Mouse (Mus musculus) forebrain, embryonic 14.5 days (tissue): ENCODE results near the gene Hagh. TPM values are rescaled to one million over a fixed set of nuclear protein-coding genes. Genes with fewer than 3 reads are reported as not detected.

Source experiments
- ATAC-seq: fragments of 200-750 bp; cut with Nextera tagmentation; 2 replicates; pipeline ENCODE4 v1.8.0; 2017; ENCODE audit warnings: mild to moderate bottlenecking, moderate library complexity
- DNase-seq: peaks from one replicate; pipeline ENCODE4 v3.0.0-alpha.2; 2015; ENCODE audit warnings: low spot score
- H3K27ac ChIP-seq: fragments of 300-500 bp; sonication (generic); 2 replicates; pipeline ENCODE4 v1.5.1; 2014; ENCODE audit warnings: low read depth, mild to moderate bottlenecking, control low read depth, low read length, moderate library complexity
- H3K27me3 ChIP-seq: fragments of 300-500 bp; sonication (generic); replicated peaks from 2 replicates; pipeline ENCODE4 v1.6.1; 2014; ENCODE audit warnings: low read length, control low read depth, mixed read lengths; ENCODE audit not compliant: control insufficient read depth, insufficient read depth
- H3K36me3 ChIP-seq: fragments of 300-500 bp; sonication (generic); 2 replicates; pipeline ENCODE4 v1.6.1; 2014; ENCODE audit warnings: low read length, control low read depth; ENCODE audit not compliant: control insufficient read depth, insufficient read depth
- H3K4me1 ChIP-seq: fragments of 300-500 bp; sonication (generic); 2 replicates; pipeline ENCODE4 v1.6.1; 2014; ENCODE audit warnings: antibody characterized with exemption, low read length, control low read depth; ENCODE audit not compliant: control insufficient read depth, insufficient read depth
- H3K4me2 ChIP-seq: fragments of 300-500 bp; sonication (generic); 2 replicates; pipeline ENCODE4 v1.6.1; 2014; ENCODE audit warnings: mild to moderate bottlenecking, control low read depth, low read length
- H3K4me3 ChIP-seq: fragments of 300-500 bp; sonication (generic); 2 replicates; pipeline ENCODE4 v1.5.1; 2014; ENCODE audit warnings: low read depth, low read length, control low read depth
- H3K9ac ChIP-seq: fragments of 300-500 bp; sonication (generic); 2 replicates; pipeline ENCODE4 v1.6.1; 2014; ENCODE audit warnings: mild to moderate bottlenecking, low read length, control low read depth, moderate library complexity
- H3K9me3 ChIP-seq: fragments of 300-500 bp; sonication (generic); replicated peaks from 2 replicates; pipeline ENCODE4 v1.6.1; 2016; ENCODE audit warnings: low read length, control low read depth, mixed read lengths; ENCODE audit not compliant: control insufficient read depth
- WGBS: fragments of 180-500 bp; shearing (Covaris S2); extraction: QIAGEN DNeasy Blood & Tissue Kit; methylation state at CpG from one replicate; pipeline ENCODE4 v1.1.7; 2014; 5-methylcytosine and 5-hydroxymethylcytosine counted together
- polyA plus RNA-seq: library from polyadenylated mRNA; unstranded; fragments of >200 nt; fragmentation: Nextera tagmentation; extraction: Ambion mirVana; gene quantifications from 2 replicates; pipeline ENCODE4 v1.2.1, GENCODE M21; 2014

The Hagh gene
- polyA plus RNA-seq, 1 experiment from 2014 or later: 52.8 TPM

DNA sequence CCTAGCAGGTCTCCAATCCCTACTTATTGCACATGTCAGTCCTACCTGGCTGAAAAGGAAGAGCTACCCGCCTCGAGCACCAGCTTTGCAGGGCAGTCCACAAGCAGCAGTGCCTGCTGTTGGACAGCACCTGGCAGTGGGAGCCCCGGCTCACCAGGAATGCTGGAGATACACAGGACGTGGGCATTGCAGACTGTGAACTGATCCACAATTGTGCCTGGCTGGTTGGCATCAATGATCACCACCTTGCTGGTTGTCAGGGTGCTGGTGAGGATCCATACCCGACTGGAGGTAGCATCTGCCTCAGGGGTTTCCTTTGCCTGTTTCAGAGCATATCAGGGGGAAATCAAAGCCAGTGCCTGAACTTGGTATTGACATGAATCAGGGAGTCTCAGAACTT is 62.2 kb downstream of the Hagh start:
- Histone ChIP-seq H3K36me3 (peaks cover 98% of the 10 kb centered on the region), H3K4me2 (no peak overlapping the region), H3K9me3 (no peaks in the 10 kb centered on the region), H3K4me1 (peaks cover 5% of the 10 kb centered on the region; the same call in 1 of the 2 replicates), H3K9ac (no peak overlapping the region), H3K27ac (no peak overlapping the region), H3K4me3 (no peak overlapping the region), H3K27me3 (no peaks in the 10 kb centered on the region)
- ATAC-seq: no peak
- no peak for DNase-seq
- WGBS: 95% methylated on average over 5 of the region's 5 CpGs

- peaks cover 100% of the 10 kb centered on the region for H3K36me3 ChIP-seq
- WGBS: 71% methylated on average over 9 of the region's 9 CpGs
- no peak overlapping the region for H3K9ac ChIP-seq
- H3K27me3 ChIP-seq: no peaks in the 10 kb centered on the region
- no peaks in the 10 kb centered on the region for H3K9me3 ChIP-seq
- no peaks in the 10 kb centered on the region for H3K4me1 ChIP-seq
- H3K4me2 ChIP-seq: no peak overlapping the region
- no peak for ATAC-seq
- no peak for DNase-seq
- no peak overlapping the region for H3K4me3 ChIP-seq
- H3K27ac ChIP-seq: no peak overlapping the region
Measured at GRCm38 (mm10) chr17:24902671-24903474, 62.9 kb downstream of the Hagh start.

DNA sequence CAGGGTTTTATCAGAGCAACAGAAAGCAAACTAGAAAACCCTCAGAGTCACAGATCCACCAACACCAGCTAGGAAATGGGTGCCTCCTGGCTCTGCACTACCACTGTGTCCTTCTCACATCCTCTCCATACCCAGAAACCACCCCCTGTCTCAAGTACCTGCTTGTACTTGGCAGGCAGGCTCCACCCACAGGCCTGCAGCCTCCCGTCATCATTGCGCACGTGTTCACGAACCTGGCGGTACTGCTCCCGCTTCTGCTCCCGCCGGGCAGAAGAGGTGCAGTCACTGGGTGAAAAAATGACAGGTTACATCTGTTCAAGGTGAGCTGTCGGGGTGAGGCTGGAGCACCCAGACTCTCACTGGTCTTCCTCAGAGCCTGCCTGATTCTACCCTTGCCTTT is 63.8 kb downstream of the Hagh start:
- WGBS: 94% methylated on average over 9 of the region's 9 CpGs
- no peak overlapping the region for H3K9ac ChIP-seq
- no peak for ATAC-seq
- H3K27ac ChIP-seq: no peak overlapping the region
- no peaks in the 10 kb centered on the region for H3K27me3 ChIP-seq
- peaks cover 100% of the 10 kb centered on the region for H3K36me3 ChIP-seq
- no peaks in the 10 kb centered on the region for H3K4me1 ChIP-seq
- H3K9me3 ChIP-seq: no peaks in the 10 kb centered on the region
- H3K4me3 ChIP-seq: no peak overlapping the region
- H3K4me2 ChIP-seq: no peak overlapping the region
- DNase-seq: no peak

GRCm38 (mm10) chr17:24907591-24907990 is 67.6 kb downstream of the Hagh start:
- Histone ChIP-seq H3K27me3 (no peaks in the 10 kb centered on the region), H3K9ac (no peak overlapping the region), H3K4me1 (no peaks in the 10 kb centered on the region), H3K9me3 (no peaks in the 10 kb centered on the region), H3K36me3 (peaks cover 100% of the 10 kb centered on the region), H3K4me3 (no peak overlapping the region), H3K4me2 (no peak overlapping the region), H3K27ac (no peak overlapping the region)
- DNase-seq (no peak), ATAC-seq (no peak)
- 95% methylated on average over 2 of the region's 2 CpGs for WGBS

DNA sequence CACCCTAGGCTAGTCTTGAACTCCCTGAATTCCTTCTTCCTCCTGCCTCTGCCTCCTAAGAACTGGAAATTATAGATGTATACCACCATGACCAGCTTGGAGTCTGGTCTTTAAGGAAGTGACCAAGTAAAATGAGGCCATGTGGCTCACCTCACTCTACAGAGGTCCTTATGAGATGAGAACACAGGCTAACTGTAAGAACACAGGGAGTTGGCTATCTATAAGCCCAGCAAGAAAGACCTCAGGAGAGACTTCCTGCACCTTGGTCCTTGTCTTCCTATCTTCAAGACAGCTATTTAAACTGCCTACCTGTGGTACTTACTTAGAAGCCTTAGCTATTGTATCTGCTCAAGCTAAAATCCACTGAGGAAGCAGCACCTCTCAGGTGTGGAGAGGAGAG is 74.0 kb downstream of the Hagh start:
- Histone ChIP-seq H3K36me3 (peaks cover 98% of the 10 kb centered on the region), H3K4me2 (no peak overlapping the region), H3K4me3 (no peak overlapping the region), H3K9ac (no peak overlapping the region), H3K27me3 (no peaks in the 10 kb centered on the region), H3K9me3 (no peaks in the 10 kb centered on the region), H3K4me1 (no peaks in the 10 kb centered on the region), H3K27ac (no peak overlapping the region)
- ATAC-seq: no peak
- DNase-seq: no peak

Other genes starting within 250 kb of the Hagh start
- 59.8 and 66.4 TPM in 2 replicates for gene Tsc2, start 207.5 kb upstream of the Hagh start, polyA plus RNA-seq
- gene Nthl1, start 207.5 kb upstream of the Hagh start, polyA plus RNA-seq: 10.0 and 12.3 TPM in 2 replicates
- gene Slc9a3r2, start 189.8 kb upstream of the Hagh start, polyA plus RNA-seq: 22.4 and 31.3 TPM in 2 replicates
- gene Npw, start 181.7 kb upstream of the Hagh start, polyA plus RNA-seq: not detected in 2 replicates
- gene Zfp598, start 170.5 kb upstream of the Hagh start, polyA plus RNA-seq: 14.9 and 19.7 TPM in 2 replicates
- 105 and 136 TPM in 2 replicates for gene Syngr3, start 150.2 kb upstream of the Hagh start, polyA plus RNA-seq
- 36.5 and 37.7 TPM in 2 replicates for gene Gfer, start 144.0 kb upstream of the Hagh start, polyA plus RNA-seq
- 2.2 and 2.4 TPM in 2 replicates for gene Noxo1, start 143.9 kb upstream of the Hagh start, polyA plus RNA-seq
- gene Tbl3, start 132.5 kb upstream of the Hagh start, polyA plus RNA-seq: 85.3 and 86.1 TPM in 2 replicates
- gene Rnf151, start 122.1 kb upstream of the Hagh start, polyA plus RNA-seq: not detected in 2 replicates
- 888 and 1,063 TPM in 2 replicates for gene Rps2, start 122.0 kb upstream of the Hagh start, polyA plus RNA-seq
- 301 and 312 TPM in 2 replicates for gene Ndufb10, start 115.7 kb upstream of the Hagh start, polyA plus RNA-seq
- not detected in 2 replicates for gene Rpl3l, start 112.3 kb upstream of the Hagh start, polyA plus RNA-seq
- 25.3 TPM in 2 replicates for gene Msrb1, start 103.5 kb upstream of the Hagh start, polyA plus RNA-seq
- gene Hs3st6, start 87.2 kb upstream of the Hagh start, polyA plus RNA-seq: 0.20 TPM in 1 of 2 replicates, not detected in the other
- not detected in 2 replicates for gene Meiob, start 35.9 kb upstream of the Hagh start, polyA plus RNA-seq
- 18.4 and 19.2 TPM in 2 replicates for gene Fahd1, start 10.2 kb downstream of the Hagh start, polyA plus RNA-seq
- gene Igfals, start 25.9 kb downstream of the Hagh start, polyA plus RNA-seq: 0.17 and 0.25 TPM in 2 replicates
- gene Nubp2, start 46.2 kb downstream of the Hagh start, polyA plus RNA-seq: 89.6 and 96.1 TPM in 2 replicates
- 78.3 and 85.0 TPM in 2 replicates for gene Spsb3, start 46.5 kb downstream of the Hagh start, polyA plus RNA-seq
- 18.2 and 23.3 TPM in 2 replicates for gene Eme2, start 54.9 kb downstream of the Hagh start, polyA plus RNA-seq
- 73.5 and 78.4 TPM in 2 replicates for gene Mrps34, start 55.0 kb downstream of the Hagh start, polyA plus RNA-seq
- 79.7 and 93.4 TPM in 2 replicates for gene Nme3, start 56.4 kb downstream of the Hagh start, polyA plus RNA-seq
- gene Mapk8ip3, start 96.8 kb downstream of the Hagh start, polyA plus RNA-seq: 49.9 and 76.1 TPM in 2 replicates
- gene Jpt2, start 120.5 kb downstream of the Hagh start, polyA plus RNA-seq: 73.4 and 81.1 TPM in 2 replicates
- 5.4 and 7.5 TPM in 2 replicates for gene Cramp1l, start 175.6 kb downstream of the Hagh start, polyA plus RNA-seq
- 16.1 and 20.4 TPM in 2 replicates for gene Ift140, start 175.9 kb downstream of the Hagh start, polyA plus RNA-seq
- 11.8 and 13.6 TPM in 2 replicates for gene Tmem204, start 243.4 kb downstream of the Hagh start, polyA plus RNA-seq